Mouse (Mus musculus): ENCODE data around the gene Golt1a. TPM values are rescaled to one million over a fixed set of nuclear protein-coding genes. Genes with fewer than 3 reads are reported as not detected.

The Golt1a gene
- not detected for total RNA-seq (2022)

GRCm38 (mm10) chr1:133309652-133310267 is at the start of gene Golt1a:
TSS of gene Golt1a (plus strand) at chr1:133309800.
- no peak for DNase-seq (ENCODE audit: low spot score in 2 of 2)

- DNase-seq (ENCODE audit: low spot score in 2 of 2) = no peak
Measured at GRCm38 (mm10) chr1:133262628-133263027, 47.0 kb upstream of the Golt1a start.

- no peak for DNase-seq (ENCODE audit: low spot score in 2 of 2)
Measured at GRCm38 (mm10) chr1:133263134-133263533, 46.5 kb upstream of the Golt1a start.

- no peak for DNase-seq (ENCODE audit: low spot score in 2 of 2)
Measured at GRCm38 (mm10) chr1:133264367-133264766, 45.2 kb upstream of the Golt1a start.

GRCm38 (mm10) chr1:133265114-133265766 is 44.4 kb upstream of the Golt1a start:
- DNase-seq (ENCODE audit: low spot score in 2 of 2) = no peak

DNA sequence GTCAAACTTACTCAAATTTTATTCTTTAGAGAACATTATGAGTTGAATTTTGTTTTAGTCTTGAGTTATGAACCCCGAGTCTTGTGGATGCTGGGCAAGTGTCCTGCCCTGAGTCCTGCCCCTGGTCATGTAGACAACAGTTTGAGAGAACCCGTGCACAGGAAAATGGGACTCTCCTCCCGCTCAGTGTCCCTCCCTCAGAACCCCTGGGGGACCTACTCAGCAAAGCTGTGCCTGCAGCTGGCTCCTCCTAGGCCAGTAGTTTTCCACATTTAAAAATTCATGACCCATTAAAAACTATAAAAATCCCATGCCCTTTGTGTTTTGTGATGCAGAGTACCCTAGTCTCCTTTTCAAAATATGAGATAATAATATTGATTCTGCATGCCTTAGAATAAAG is 42.5 kb upstream of the Golt1a start:
- no peak for DNase-seq (ENCODE audit: low spot score in 2 of 2)

DNA sequence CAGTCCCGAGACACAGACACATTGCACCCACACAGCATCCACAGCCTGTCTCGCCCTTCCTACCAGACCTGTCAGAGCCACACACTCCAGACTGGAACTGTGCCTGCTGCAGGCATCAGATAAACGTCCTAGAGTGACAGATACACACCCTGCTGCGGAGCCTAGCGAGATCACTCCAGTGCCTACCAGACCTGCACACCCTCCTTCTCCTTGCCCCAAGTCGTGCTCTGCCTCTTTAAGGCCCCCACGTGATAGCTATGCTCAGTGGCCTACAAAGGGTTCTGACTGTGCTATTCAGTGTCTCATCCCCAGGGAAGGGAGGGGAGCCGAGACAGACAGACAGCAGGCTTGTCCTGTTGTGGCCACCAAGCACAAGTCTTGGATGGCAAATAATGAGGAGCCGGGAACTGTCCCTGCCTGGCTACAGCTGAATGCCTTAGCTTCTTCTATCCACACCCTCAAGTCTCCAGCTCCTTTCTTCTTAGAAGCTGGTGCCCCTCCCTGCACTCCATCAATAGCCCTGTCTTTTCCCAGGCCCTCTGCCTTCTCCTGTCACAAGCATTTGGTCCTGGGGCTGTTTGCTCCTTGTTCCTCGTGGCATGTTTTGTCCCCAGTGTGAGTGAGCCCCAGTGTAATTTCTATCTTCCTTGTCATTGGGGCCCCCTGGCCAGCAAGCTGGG is 41.6 kb upstream of the Golt1a start:
- DNase-seq (ENCODE audit: low spot score in 2 of 2) = no peak

GRCm38 (mm10) chr1:133268503-133268902 is 41.1 kb upstream of the Golt1a start:
- DNase-seq (ENCODE audit: low spot score in 2 of 2) = no peak

- DNase-seq (ENCODE audit: low spot score in 2 of 2) = no peak
Measured at GRCm38 (mm10) chr1:133270336-133270735, 39.3 kb upstream of the Golt1a start.

GRCm38 (mm10) chr1:133274163-133274562 is 35.4 kb upstream of the Golt1a start:
- no peak for DNase-seq (ENCODE audit: low spot score in 2 of 2)

DNA sequence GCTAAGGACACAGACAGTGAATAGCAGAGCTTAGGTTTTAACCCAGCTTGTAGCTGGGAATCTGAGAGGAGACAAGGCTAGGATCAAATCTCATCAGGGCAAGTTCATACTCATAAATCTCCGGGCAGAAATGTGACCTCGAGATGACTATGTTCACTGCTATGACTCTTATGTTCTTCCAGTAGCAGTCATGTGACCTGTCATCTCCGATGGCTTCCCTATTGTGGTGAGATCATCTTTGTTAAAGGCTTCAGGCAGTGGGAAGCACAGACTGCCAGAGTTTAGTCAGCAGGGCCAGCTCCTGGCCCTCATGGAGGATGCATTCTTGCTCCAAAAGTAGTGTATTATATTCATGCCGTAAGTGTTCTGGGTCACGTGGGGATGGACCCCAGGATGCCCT is 32.6 kb upstream of the Golt1a start:
- no peak for DNase-seq (ENCODE audit: low spot score in 2 of 2)

- no peak for DNase-seq (ENCODE audit: low spot score in 2 of 2)
Measured at GRCm38 (mm10) chr1:133278539-133278938, 31.1 kb upstream of the Golt1a start.

DNA sequence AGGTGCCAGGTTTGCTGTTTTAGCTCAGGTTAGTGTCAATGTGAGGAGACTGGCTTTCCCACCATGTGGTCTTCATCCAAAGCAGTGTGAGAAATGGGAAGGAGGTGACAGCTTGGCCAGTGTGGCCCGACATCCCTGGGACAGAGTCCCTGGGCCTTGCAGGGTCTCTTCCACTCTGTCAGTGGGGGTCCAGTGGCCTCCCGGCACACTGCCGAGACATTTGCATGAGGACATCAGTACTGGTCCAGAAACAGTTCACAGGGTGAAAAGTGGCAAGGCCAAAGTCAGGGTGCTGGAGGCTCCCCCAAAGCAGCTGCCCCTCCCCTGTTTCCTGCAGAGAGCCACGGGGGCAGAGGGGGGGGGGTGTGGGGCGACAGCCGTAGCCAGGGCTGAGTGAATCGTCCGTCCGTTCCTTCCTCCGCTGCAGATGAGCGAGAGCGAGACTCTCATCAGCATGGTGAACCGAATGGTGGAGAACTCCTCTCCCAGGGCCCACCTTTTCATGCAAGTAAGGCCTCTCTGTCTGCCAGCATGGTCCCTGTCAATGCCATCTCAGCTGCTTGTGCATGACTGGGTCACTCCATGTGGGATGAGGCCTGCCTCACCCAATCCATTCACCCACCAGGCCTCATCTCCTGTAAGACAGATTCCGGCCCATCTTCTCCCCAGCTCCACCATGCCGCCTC is 30.5 kb upstream of the Golt1a start:
- no peak for DNase-seq (ENCODE audit: low spot score in 2 of 2)

DNA sequence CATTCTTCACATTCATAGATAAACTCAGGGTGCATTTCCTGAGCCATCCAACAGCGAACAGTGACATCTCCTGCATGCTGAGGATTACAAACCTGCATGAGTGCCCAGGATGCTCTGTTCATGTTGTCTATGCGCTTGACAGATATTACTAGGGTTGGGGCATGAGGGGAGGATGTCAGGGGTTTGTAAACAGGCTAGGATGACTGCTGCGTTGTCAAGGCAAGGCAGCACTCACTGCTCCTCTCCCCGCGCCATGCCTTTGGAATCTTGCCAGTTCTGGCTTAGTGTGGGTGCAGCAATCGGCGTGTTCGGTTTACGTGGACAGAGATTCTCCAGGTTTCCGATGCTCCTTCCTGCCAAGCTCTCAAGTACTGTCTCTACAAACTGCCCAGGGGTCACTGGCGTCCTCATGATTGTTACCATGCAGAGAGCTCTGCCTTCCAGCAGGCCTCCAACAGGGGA is 29.9 kb upstream of the Golt1a start:
- DNase-seq (ENCODE audit: low spot score in 2 of 2) = no peak

DNA sequence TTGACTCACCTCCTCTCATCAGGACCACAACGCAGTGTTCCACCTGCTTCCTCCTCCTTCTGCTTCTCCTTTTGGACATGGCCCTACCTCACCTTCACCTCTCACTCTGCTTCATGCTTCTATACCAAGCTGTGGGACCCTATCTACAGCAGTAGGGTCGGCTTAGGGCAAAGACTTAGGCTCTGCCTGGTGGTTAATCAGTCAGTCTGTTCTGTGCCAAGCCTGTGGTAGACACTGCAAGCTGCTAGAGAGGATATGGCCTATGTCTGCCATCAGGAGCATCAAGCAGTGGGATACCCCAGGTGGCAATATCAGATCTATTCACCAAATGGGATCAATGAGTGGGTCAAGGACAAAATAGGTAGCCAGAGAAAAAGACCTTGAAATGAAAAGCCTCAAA is 29.1 kb upstream of the Golt1a start:
- DNase-seq (ENCODE audit: low spot score in 2 of 2) = no peak

DNA sequence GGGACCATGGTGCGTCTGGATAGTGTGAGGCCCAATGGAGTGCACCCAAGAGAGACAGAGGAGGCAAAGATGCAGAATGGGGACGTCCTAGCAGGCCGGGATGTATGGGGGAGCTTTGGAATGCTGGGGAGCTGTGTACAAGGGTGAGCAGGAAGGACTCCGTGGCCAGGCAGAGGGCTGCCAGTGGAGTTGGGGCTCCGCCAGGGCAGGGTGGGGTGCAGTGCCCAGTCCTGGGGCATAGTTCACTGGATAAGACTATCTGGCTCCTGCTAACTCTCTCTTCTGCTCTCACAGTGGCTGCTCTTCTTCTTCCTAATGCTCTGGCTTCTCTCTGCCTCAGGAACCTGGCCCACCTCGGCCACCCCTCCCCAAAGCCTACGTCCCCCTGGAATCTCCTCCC is 23.7 kb upstream of the Golt1a start:
- DNase-seq (ENCODE audit: low spot score in 2 of 2) = no peak

- no peak for DNase-seq (ENCODE audit: low spot score in 2 of 2)
Measured at GRCm38 (mm10) chr1:133287051-133287450, 22.5 kb upstream of the Golt1a start.

DNA sequence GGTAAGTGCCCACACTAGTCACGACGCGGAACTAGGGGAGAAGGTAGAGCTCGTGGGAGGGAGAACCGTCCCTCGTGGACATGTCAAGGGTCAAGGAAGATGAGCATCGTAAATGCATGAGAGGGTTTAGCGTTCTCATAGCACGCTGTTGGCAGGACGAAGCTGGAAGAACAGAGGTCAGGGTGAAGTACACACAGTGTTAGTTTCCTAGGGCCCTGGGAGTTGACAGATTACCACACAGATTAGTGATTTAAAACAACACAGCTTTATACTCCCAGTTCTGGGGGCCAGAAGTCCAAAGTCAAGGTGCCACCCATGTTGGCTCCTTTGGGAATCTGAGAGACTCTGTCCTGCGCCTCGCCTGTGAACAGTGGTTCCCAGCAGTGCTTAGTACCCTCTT is 21.7 kb upstream of the Golt1a start:
- DNase-seq (ENCODE audit: low spot score in 2 of 2) = no peak

DNA sequence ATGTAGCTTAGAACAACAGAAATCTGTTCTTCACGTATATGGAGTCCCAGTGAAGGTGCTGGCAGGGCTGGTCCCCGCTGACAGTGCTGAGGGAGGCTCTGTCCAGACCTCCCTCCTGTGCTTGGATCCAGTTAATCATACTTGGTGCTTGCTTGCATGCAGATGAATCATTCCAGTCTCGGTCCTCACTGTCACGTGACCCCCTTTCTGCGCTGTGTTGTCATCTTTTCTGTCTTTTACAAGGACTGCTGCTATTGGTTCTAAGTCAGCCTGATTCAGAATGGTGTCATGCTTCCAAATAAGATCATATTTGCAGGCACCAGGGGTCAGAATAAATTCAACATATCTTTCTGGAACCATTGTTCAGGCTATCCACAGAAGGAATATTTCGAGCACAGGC is 17.7 kb upstream of the Golt1a start:
- DNase-seq (ENCODE audit: low spot score in 2 of 2) = no peak

DNA sequence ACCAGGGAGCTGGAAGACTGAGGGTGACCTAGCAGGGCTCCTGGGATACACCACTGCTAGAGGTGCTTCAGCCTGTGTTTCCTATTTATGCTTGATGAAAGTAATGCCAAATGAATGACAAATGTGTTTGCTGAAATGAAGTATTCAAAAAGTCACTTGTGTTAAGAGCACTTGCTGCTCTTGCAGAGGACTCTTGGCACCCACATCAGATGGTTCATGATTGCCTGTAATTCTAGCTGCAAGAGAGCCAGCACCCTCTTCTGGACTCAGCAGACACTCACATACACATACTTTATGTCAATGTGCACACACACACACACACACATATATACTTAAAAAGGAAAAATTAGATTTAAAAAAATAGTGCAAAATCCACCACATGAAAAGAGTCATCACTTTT is 17.0 kb upstream of the Golt1a start:
- DNase-seq (ENCODE audit: low spot score in 2 of 2) = no peak

DNA sequence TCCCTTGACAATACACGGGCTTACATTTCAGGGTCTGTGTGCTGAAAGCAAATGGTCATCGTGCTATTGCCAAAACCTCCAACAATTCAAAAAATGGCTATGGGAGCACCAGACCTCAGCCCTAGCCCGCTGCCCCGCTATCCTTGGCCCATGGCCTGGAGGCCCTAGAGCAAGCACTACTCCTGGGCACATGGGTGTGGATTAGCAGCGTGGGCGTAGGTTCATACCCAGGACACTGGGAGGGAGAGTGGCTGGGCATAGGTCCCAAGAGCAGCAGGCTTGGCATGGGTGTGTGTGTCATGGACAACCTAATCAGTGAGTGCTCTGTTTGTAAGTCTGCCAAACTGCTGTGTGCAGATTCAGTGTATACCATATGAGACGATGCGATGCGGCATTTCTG is 13.2 kb upstream of the Golt1a start:
- DNase-seq (ENCODE audit: low spot score in 2 of 2) = peak; percentile 18 to 37

DNA sequence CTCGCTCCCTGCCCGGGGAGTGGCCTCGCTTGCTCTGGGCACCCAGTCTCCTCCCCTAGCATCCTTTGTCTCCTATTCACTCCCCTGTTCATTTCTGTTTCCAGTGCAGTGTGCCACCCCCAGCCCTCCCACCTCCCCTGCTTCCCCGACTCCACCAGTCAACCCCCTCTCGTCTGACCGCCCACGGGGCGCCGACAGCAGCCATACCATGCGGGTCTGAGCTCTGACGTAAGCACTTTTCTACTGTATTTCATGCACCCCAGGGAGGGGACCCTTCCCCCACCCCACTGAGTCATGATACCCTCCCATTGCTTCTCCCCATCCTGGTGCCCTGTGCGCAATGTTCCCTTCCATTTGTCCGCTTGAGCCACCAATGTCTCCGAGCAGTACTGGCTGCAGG is 10.8 kb upstream of the Golt1a start:
- no peak for DNase-seq (ENCODE audit: low spot score in 2 of 2)
